Mouse (Mus musculus): Measurements from ENCODE around the gene Ncapg2.

Gene Ncapg2

GRCm38 (mm10) chr12:116460379-116461065, 55.3 kb downstream of the Ncapg2 start:
- no peak for DNase-seq

GRCm38 (mm10) chr12:116467030-116467429, 61.8 kb downstream of the Ncapg2 start:
- DNase-seq = no peak

- DNase-seq = no peak
These were observed 63.1 kb downstream of the Ncapg2 start for GRCm38 (mm10) chr12:116468348-116468747.

- no peak for DNase-seq
These were observed 63.9 kb downstream of the Ncapg2 start for GRCm38 (mm10) chr12:116469096-116469495.

- no peak for DNase-seq
These were observed 68.1 kb downstream of the Ncapg2 start for GRCm38 (mm10) chr12:116473264-116473663.

GRCm38 (mm10) chr12:116473761-116474160, 68.6 kb downstream of the Ncapg2 start:
- no peak for DNase-seq

GRCm38 (mm10) chr12:116474676-116475075, 69.5 kb downstream of the Ncapg2 start:
- no peak for DNase-seq

- DNase-seq = no peak
These were observed 73.6 kb downstream of the Ncapg2 start for GRCm38 (mm10) chr12:116478771-116479170.

- DNase-seq = no peak
These were observed 76.7 kb downstream of the Ncapg2 start for GRCm38 (mm10) chr12:116481921-116482320.

GRCm38 (mm10) chr12:116483581-116483980, 78.4 kb downstream of the Ncapg2 start:
- DNase-seq = no peak

- DNase-seq = no peak
These were observed 79.8 kb downstream of the Ncapg2 start for GRCm38 (mm10) chr12:116484991-116485390.

GRCm38 (mm10) chr12:116485591-116486403, 80.6 kb downstream of the Ncapg2 start, which contains the start of gene Ptprn2:
Gene Ptprn2, plus strand, starts transcription at chr12:116485720.
- DNase-seq = peak; percentile 39 to 44

- no peak for DNase-seq
These were observed 81.2 kb downstream of the Ncapg2 start for GRCm38 (mm10) chr12:116486404-116486730.

GRCm38 (mm10) chr12:116488836-116489235, 83.6 kb downstream of the Ncapg2 start:
- no peak for DNase-seq

- no peak for DNase-seq
These were observed 85.6 kb downstream of the Ncapg2 start for GRCm38 (mm10) chr12:116490575-116491356.

- no peak for DNase-seq
These were observed 93.5 kb downstream of the Ncapg2 start for GRCm38 (mm10) chr12:116498666-116499065.

GRCm38 (mm10) chr12:116500652-116501051, 95.5 kb downstream of the Ncapg2 start:
- no peak for DNase-seq

GRCm38 (mm10) chr12:116512482-116512881, 107.3 kb downstream of the Ncapg2 start:
- no peak for DNase-seq
